Comparison of ENCODE assay signal across 10 mouse cellular contexts in the genomic region with DNA sequence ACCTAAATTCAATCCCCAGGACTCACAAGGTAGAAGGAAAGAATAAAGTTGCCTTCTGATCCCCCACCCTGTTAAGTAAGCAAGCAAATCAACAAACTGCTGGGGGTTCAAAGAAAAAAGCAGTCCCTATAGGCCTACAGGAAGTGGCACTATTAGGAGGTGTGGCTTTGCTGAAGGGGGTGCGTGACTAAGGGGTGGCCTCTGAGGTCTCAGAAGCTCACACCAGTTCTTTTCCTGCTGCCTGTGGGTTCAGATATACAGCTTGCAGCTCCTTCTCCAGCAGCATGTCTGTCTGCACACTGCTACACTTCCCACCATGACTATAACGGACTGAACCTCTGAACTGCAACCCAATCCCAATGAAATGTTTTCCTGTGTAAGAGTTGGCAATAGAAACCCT. TPM values are rescaled to one million over a fixed set of nuclear protein-coding genes. Genes with fewer than 3 reads are reported as not detected.
A peak's percentile ranks its signal among the peaks of the same experiment; 100 is the strongest.
DNase-seq lines count a peak whose midpoint lies in the region; ATAC-seq and TF ChIP-seq lines count a peak whose summit lies in the region.
"Had no signal": no experiment of that assay in that cellular context is flagged by ENCODE, and none has a peak within 500 bp of the region (broad histone marks: within the 10 kb centered on the region; RNA-seq: fewer than 3 reads in every experiment).

No protein-coding gene starts in this region.

- no peak overlapping the region for H3K27ac ChIP-seq in lung, embryonic 14.5 days (ENCODE audit: low read depth)
- 0 out of 2 replicates have a peak overlapping the region, but pooled peaks have one; percentile 6 for H3K27ac ChIP-seq in bone marrow macrophage, adult 2 months (ENCODE audit: insufficient read depth, low read depth, low read length)
- H3K27ac ChIP-seq in liver, embryonic 12.5 days: peak overlapping the region; percentile 85
- H3K27ac ChIP-seq in thymus, adult 2 months (ENCODE audit: control insufficient read depth, insufficient read depth, low read length): peak overlapping the region; percentile 18
- no peak overlapping the region for H3K27ac ChIP-seq in midbrain, embryonic 10.5 days (replicated peaks)
- no peak overlapping the region for H3K27ac ChIP-seq in intestine, postnatal 0 days (ENCODE audit: low read depth, low read length)
- H3K27ac ChIP-seq: limb, embryonic 15.5 days had no signal

- H3K4me2 ChIP-seq in lung, embryonic 14.5 days: no peak overlapping the region
- H3K4me2 ChIP-seq in liver, embryonic 12.5 days: peak overlapping the region; percentile 61
- no peak overlapping the region for H3K4me2 ChIP-seq in intestine, postnatal 0 days (replicated peaks; ENCODE audit: low read depth)
- H3K4me2 ChIP-seq: limb, embryonic 15.5 days had no signal

- H3K9me3 ChIP-seq in lung, embryonic 14.5 days (ENCODE audit: low read depth, low read length): no peaks in the 10 kb centered on the region
- no peaks in the 10 kb centered on the region for H3K9me3 ChIP-seq in liver, embryonic 12.5 days (replicated peaks)
- no peaks in the 10 kb centered on the region for H3K9me3 ChIP-seq in midbrain, embryonic 10.5 days (replicated peaks)
- H3K9me3 ChIP-seq in intestine, postnatal 0 days (ENCODE audit: control insufficient read depth): no peaks in the 10 kb centered on the region
- H3K9me3 ChIP-seq: limb, embryonic 15.5 days had no signal

- H3K27me3 ChIP-seq in lung, embryonic 14.5 days (ENCODE audit: insufficient read depth, low read length): no peaks in the 10 kb centered on the region
- no peaks in the 10 kb centered on the region for H3K27me3 ChIP-seq in liver, embryonic 12.5 days (replicated peaks)
- H3K27me3 ChIP-seq in thymus, adult 2 months (ENCODE audit: control insufficient read depth, insufficient read depth, low read length): no peaks in the 10 kb centered on the region
- H3K27me3 ChIP-seq in midbrain, embryonic 10.5 days (ENCODE audit: low read depth, poor library complexity, severe bottlenecking): no peaks in the 10 kb centered on the region
- H3K27me3 ChIP-seq in intestine, postnatal 0 days (replicated peaks; ENCODE audit: control insufficient read depth, insufficient read depth, low read length): no peaks in the 10 kb centered on the region
- H3K27me3 ChIP-seq: limb, embryonic 15.5 days had no signal

- 34% methylated on average over 2 of the region's 2 CpGs for WGBS in lung, embryonic 14.5 days
- 11% methylated on average over 2 of the region's 2 CpGs for WGBS in liver, embryonic 12.5 days (ENCODE audit: insufficient replicate concordance)
- WGBS in thymus, adult 2 months: 8% methylated on average over 2 of the region's 2 CpGs
- 57% methylated on average over 2 of the region's 2 CpGs for WGBS in midbrain, embryonic 10.5 days
- 48% methylated on average over 2 of the region's 2 CpGs for WGBS in intestine, postnatal 0 days

- peak; percentile 33 for DNase-seq in lung, embryonic 14.5 days
- no peak for DNase-seq in lung, adult 18-20 months
- DNase-seq in thymus, adult 2 months: peak; percentile 61
- DNase-seq in midbrain, embryonic 10.5 days (ENCODE audit: low spot score): no peak
- no peak for DNase-seq in ovary, postnatal 10 days (ENCODE audit: low spot score)
- DNase-seq: kidney, postnatal 4 days had no signal

- no peak for TF ChIP-seq POLR2A in bone marrow macrophage, adult 2 months (IDR thresholded peaks at IDR 0.05; ENCODE audit: borderline replicate concordance, low read depth, low read length)
- TF ChIP-seq POLR2A in thymus, adult 2 months (IDR thresholded peaks at IDR 0.05; ENCODE audit: control insufficient read depth, extremely low read depth, insufficient read depth, low read length, poor library complexity): no peak

- H3K4me1 ChIP-seq in lung, embryonic 14.5 days (ENCODE audit: insufficient read depth): 0 out of 2 replicates have a peak, but pooled peaks cover 3% of the 10 kb centered on the region
- peaks cover 24% of the 10 kb centered on the region for H3K4me1 ChIP-seq in bone marrow macrophage, adult 2 months (ENCODE audit: control insufficient read depth, insufficient read depth, low read length)
- H3K4me1 ChIP-seq in liver, embryonic 12.5 days: peaks cover 85% of the 10 kb centered on the region
- peaks cover 37% of the 10 kb centered on the region for H3K4me1 ChIP-seq in thymus, adult 2 months (replicated peaks; ENCODE audit: control insufficient read depth, insufficient read depth, low read length)
- peaks cover 31% of the 10 kb centered on the region for H3K4me1 ChIP-seq in midbrain, embryonic 10.5 days
- peaks cover 6% of the 10 kb centered on the region; the same call in 1 of the 2 replicates for H3K4me1 ChIP-seq in intestine, postnatal 0 days (replicated peaks; ENCODE audit: control insufficient read depth, insufficient read depth, low read length)

- no peak overlapping the region for H3K4me3 ChIP-seq in lung, embryonic 14.5 days (ENCODE audit: low read depth, low read length)
- H3K4me3 ChIP-seq in bone marrow macrophage, adult 2 months (ENCODE audit: insufficient read depth, low read length): no peak overlapping the region
- 0 out of 2 replicates have a peak overlapping the region, but pooled peaks have one; percentile 10 for H3K4me3 ChIP-seq in liver, embryonic 12.5 days
- H3K4me3 ChIP-seq in thymus, adult 2 months (ENCODE audit: control insufficient read depth, insufficient read depth, low read length): no peak overlapping the region
- H3K4me3 ChIP-seq in midbrain, embryonic 10.5 days: no peak overlapping the region
- H3K4me3 ChIP-seq in intestine, postnatal 0 days (ENCODE audit: low read depth, low read length): no peak overlapping the region
- H3K4me3 ChIP-seq: limb, embryonic 15.5 days had no signal

- TF ChIP-seq CTCF in lung, embryonic 14.5 days (IDR thresholded peaks at IDR 0.05; ENCODE audit: low read depth): no peak
- no peak for TF ChIP-seq CTCF in bone marrow macrophage, adult 2 months (IDR thresholded peaks at IDR 0.05; ENCODE audit: low read depth, low read length)
- TF ChIP-seq CTCF in thymus, adult 2 months (IDR thresholded peaks at IDR 0.05; ENCODE audit: borderline replicate concordance, control insufficient read depth, extremely low read depth, insufficient read depth, low read length, poor library complexity): no peak
- TF ChIP-seq CTCF in intestine, postnatal 0 days (IDR thresholded peaks at IDR 0.05; ENCODE audit: low read depth): no peak

- ATAC-seq in lung, embryonic 14.5 days (ENCODE audit: insufficient read depth): peak; percentile 55; the same call in 1 of the 2 replicates
- peak; percentile 90 for ATAC-seq in liver, embryonic 12.5 days
- ATAC-seq in intestine, postnatal 0 days: no peak

- no peak overlapping the region for H3K9ac ChIP-seq in lung, embryonic 14.5 days
- peak overlapping the region; percentile 50; the same call in 1 of the 2 replicates for H3K9ac ChIP-seq in liver, embryonic 12.5 days
- H3K9ac ChIP-seq in intestine, postnatal 0 days (ENCODE audit: low read depth, low read length): no peak overlapping the region
- H3K9ac ChIP-seq: limb, embryonic 15.5 days had no signal

- no peaks in the 10 kb centered on the region; the same call in 1 of the 2 replicates for H3K36me3 ChIP-seq in lung, embryonic 14.5 days (ENCODE audit: insufficient read depth)
- peaks cover 9% of the 10 kb centered on the region for H3K36me3 ChIP-seq in liver, embryonic 12.5 days
- H3K36me3 ChIP-seq in thymus, adult 2 months (ENCODE audit: control insufficient read depth, insufficient read depth, low read length): no peaks in the 10 kb centered on the region
- no peaks in the 10 kb centered on the region for H3K36me3 ChIP-seq in midbrain, embryonic 10.5 days
- no peaks in the 10 kb centered on the region for H3K36me3 ChIP-seq in intestine, postnatal 0 days (ENCODE audit: control insufficient read depth, insufficient read depth)
- H3K36me3 ChIP-seq: limb, embryonic 15.5 days had no signal

RNA-seq across cellular contexts. Expression of gene Frs2, which starts 35.8 kb away (rescaled TPM):
- polyA plus RNA-seq in lung, embryonic 14.5 days (2014; fragmentation: Nextera tagmentation; extraction: Ambion mirVana): 26.4 and 27.8 TPM in 2 replicates
- 18.2 and 20.5 TPM in 2 replicates for polyA plus RNA-seq in bone marrow macrophage, adult 2 months (2012; ENCODE audit: insufficient read depth, insufficient read length, missing spikeins)
- 11.3 and 13.3 TPM in 2 replicates for polyA plus RNA-seq in liver, embryonic 12.5 days (2016; fragmentation: Nextera tagmentation; extraction: Ambion mirVana)
- polyA plus RNA-seq in thymus, adult 2 months (2012; rRNA removed): 19.8 and 21.1 TPM in 2 replicates
- polyA plus RNA-seq in midbrain, embryonic 10.5 days (2016; fragmentation: Nextera tagmentation; extraction: Ambion mirVana): 16.0 and 21.1 TPM in 2 replicates
- polyA plus RNA-seq in intestine, postnatal 0 days (2015; fragmentation: Nextera tagmentation; extraction: Ambion mirVana): 17.9 and 18.5 TPM in 2 replicates

RNA-seq across cellular contexts. Expression of gene Cct2, which starts 48.9 kb away (rescaled TPM):
- polyA plus RNA-seq in lung, embryonic 14.5 days (2014; fragmentation: Nextera tagmentation; extraction: Ambion mirVana): 274 and 283 TPM in 2 replicates
- polyA plus RNA-seq in bone marrow macrophage, adult 2 months (2012; ENCODE audit: insufficient read depth, insufficient read length, missing spikeins): 154 and 173 TPM in 2 replicates
- polyA plus RNA-seq in liver, embryonic 12.5 days (2016; fragmentation: Nextera tagmentation; extraction: Ambion mirVana): 249 and 252 TPM in 2 replicates
- polyA plus RNA-seq in thymus, adult 2 months (2012; rRNA removed): 130 and 139 TPM in 2 replicates
- 290 and 327 TPM in 2 replicates for polyA plus RNA-seq in midbrain, embryonic 10.5 days (2016; fragmentation: Nextera tagmentation; extraction: Ambion mirVana)
- polyA plus RNA-seq in intestine, postnatal 0 days (2015; fragmentation: Nextera tagmentation; extraction: Ambion mirVana): 112 and 119 TPM in 2 replicates

Comparison
In these comparisons a context has a peak if more than half of its experiments do, and no peak if none do; other contexts are left out.
1. DNase-seq: peak in lung, embryonic 14.5 days (single experiment) and thymus, adult 2 months (single experiment); none in lung, adult 18-20 months (0 of 2), midbrain, embryonic 10.5 days (single experiment) and ovary, postnatal 10 days (single experiment).
2. H3K27ac ChIP-seq: peak in bone marrow macrophage, adult 2 months (single experiment), liver, embryonic 12.5 days (single experiment) and thymus, adult 2 months (single experiment); none in lung, embryonic 14.5 days (single experiment), midbrain, embryonic 10.5 days (single experiment) and intestine, postnatal 0 days (single experiment).